Mouse (Mus musculus) lung, postnatal 14 days (tissue): ENCODE results near the gene Gm3854.
A peak's percentile ranks its signal among the peaks of the same experiment; 100 is the strongest.

Experiments
- DNase-seq: peaks from one replicate; pipeline ENCODE4 v3.0.0; 2021

The Gm3854 gene

DNA sequence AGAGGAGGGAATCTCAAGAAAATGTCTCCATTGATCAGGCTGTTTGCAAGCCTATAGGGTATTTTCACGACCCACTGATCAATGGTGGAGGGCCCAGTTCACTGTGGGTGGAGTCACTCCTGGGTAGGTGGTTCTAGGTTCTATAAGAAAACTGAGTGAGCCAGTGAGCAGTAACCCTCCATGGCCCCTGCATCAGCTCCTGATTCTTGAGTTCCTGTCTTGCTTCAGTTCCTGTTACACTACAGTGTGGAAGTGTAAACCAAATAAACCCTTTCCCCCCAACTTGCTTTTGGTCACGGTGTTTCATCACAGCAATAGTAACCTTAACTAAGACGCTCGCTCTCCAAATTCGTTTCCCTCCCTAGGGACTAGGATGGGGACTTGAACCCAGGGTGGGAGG lies 45.4 kb downstream of the Gm3854 start:
- no peak for DNase-seq

DNA sequence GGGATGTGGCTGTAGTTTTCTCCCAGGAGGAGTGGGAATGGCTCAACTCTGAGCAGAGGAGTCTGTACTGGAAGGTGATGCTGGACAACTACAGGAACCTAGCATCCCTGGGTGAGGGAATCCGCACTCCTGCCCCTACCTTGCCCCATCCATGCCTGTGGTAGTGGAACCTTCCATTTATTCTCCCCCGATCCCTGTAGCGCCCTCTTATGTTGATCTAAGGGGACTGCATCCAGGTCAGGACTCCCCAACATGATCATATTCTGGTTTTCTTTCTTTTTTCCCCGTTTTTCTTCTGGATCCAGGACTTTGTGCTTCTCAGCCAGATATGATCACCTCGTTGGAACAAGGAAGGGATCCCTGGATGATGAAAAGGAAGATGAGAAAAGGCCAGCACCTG lies 45.9 kb downstream of the Gm3854 start:
- DNase-seq, result no peak

DNA sequence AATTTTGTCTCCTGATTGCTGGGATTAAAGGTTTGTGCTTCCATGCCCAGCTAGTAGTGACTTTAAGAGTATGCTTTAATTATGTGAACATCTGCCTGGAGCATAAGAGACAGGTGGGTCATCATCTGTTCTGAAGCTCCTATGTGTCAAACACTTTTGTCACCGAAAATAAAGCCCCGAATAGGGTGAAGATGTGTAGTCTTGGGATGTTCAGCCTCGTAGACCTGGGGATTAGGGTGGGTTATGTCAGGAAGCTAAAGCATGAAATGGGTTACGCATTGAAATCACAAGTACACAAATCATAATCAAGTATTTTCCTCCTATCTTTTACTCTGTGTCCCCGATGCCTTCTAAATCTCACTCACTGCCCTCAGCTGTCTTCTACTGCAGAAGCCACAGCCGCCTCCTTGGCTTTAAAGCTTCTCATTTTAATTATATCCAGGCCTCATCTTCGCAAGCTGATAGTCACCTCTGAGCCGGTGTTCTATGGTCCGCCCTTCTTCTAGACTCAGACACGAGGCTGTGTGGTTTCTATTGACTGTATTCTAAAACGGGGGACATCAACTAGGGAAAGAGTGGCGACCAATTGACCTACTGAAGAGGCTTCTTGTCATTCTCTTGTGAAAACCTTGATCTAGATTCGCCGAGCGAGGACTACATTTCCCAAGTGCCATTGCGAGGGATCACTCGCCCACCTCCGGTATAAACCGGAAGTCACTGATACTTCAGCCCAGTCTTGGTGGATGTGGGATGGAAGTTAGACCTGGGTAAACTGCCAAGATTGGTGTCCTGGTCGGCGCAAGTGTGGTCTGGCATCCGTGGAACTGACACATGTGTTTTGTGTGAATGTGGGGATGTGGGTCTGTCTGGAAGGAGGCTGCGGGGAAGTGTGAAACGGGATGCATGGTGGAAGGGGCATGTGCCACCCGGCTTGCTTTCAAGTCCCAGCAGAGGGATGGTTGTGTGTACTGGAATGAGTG lies 54.7 kb downstream of the Gm3854 start, which contains the start of gene Smim17:
Gene Smim17 (plus strand): TSS at position 720 of the 980 bp plus-strand sequence.
- peak; percentile 26 for DNase-seq
